Mouse (Mus musculus) thymus, postnatal 14 days (tissue): ENCODE results near the gene Ccl2.

Source experiments
- DNase-seq: peaks from one replicate; pipeline ENCODE4 v3.0.0; 2021

Ccl2 gene

DNA sequence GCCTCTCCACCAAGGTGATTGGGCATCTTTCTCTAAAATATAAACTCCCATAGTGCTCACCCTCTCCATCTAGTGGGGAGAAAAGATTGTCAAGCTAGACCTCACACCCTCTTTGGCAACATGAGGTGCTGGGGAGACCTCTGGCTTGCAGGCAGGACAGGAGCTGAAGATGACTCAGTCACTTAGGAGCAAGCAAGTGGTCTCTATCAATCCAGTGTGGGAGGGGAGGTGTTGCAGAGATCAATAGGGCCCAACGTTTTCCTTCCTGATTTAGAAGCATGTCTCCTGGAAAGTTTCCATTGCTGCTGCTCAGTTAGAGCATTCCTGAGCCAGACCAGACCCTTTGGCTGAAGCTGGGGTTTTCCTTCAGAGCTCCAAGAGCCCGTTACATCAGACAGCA is 3.2 kb downstream of the Ccl2 start, which contains the start of gene Gm17268:
Gene Gm17268, minus strand, starts transcription at position 28 of the 400 bp plus-strand sequence.
- no peak for DNase-seq

DNA sequence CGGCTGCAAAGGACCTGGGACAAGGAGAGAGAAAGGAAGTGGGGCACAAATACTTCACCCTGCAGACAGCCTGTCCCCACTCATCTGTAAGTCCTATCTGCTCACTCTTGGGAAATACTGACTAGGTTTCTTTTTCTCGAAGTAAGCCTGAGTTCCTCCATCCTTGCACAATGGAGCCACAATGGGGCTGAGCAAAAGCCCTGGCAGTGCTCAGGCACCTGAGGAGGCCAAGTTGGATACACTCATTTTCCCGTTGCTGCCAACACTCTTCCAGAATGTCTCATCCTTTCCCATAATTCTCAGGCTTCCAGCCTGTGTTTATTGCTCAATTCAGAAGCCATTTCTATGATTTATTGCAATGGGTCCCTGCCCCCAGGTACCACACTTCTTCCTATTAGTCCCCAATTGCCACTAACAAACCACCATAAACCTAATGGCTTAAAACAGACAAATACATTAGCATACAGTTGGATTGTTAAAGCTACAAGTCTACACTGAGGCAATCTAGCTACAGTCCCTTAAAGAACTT is 3.8 kb downstream of the Ccl2 start:
- DNase-seq = no peak

DNA sequence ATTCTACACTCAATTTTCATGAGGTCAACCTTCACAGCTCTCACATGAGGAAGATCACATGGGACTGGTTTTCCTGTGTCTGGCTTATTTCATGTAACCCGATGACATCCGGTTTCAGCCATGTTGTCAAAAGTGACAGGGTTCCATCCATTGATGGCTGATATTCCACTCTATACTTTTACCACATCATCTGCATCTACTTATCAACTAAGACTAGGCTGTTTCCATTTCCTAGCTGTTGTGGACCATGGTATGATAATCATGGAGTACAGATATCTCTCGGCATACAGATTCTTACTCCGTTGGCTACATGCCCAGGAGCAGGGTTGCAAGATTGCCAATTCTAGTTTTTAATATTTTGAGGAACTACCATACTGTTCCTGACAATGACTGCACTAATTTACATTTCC is 6.3 kb downstream of the Ccl2 start:
- no peak for DNase-seq

DNA sequence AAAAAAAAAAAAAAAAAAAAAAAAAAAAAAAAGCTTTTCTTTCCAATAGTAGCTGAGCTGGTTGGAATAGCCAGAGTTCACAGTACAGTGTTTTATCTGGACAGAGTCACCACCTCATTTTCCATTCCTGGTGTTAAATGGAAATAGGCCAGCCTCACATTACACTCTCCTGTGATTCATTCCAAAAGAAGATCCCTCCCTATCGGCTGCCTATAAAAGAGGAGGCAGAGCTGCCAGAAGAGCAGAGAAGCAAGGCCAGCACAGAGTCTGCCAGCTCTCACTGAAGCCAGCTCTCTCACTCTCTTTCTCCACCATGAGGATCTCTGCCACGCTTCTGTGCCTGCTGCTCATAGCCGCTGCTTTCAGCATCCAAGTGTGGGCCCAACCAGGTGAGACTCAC is 10.1 kb downstream of the Ccl2 start, which contains the start of gene Ccl7:
Gene Ccl7, plus strand, starts transcription at position 242 of the 400 bp plus-strand sequence.
- no peak for DNase-seq

DNA sequence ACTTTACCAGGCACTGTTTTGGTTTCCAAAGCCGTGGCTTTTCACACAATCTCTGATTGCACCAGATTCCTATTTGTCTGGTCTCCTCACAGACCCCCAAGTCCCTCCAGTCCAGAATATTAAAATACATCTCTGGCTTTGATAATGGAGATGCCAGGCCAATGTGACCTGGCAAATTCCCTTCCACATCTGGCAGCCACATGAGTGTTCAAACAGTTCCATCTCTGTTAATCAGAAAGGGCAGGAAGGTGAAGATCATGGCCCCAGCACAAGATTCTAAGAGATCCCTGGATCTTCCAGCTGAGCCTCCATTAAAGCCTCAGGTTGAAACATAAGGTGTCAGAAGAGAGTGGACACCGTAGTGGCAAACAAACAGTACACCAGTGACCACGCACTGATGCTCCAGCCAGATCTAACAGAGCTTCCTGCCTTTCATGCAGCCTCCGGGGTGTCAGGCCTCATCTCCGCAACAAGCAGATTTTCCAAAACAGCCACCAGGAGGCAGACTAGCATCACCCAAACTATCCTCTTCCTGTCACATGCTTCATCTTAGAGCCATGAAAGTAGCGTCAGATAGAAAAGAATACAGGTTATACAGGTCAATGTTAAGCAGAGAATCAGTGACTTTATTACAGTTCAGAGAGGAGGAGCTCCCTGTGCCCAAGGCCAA is 12.5 kb downstream of the Ccl2 start:
- DNase-seq = peak; percentile 51

DNA sequence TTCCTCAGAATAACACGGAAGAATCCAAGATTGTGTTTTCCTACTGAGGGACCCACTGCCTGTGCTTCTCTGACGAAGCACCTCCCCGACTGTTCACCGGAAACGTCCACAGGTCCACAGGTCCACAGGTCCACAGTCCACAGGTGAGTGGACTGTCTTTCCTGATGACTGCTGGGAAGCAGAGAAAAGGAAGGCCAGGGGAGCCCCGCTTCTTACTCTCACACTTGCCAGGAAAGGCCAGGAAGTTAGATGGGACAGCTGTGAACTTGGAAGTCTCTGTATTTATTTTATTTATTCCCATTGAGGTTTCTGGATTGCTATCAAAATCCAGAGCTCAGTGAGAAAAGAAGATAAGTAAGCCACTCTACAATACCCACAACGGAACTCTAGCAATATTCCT is 18.5 kb downstream of the Ccl2 start:
- no peak for DNase-seq

DNA sequence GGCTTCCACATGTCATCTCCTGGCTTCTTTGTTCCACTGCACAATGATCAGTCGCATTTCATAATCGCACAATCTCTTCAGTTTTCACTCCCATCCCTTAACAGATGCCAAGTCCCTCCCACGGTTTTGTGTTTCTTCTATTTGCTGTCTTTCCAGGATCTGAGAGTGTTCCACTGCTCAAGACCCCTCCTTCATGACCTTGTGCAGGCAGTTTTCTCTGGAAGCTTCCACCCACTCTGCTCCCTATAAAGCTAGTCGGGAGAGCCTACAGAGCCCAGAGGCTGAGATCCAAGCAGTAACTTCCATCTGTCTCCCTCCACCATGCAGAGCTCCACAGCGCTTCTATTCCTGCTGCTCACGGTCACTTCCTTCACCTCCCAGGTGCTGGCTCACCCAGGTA is 22.3 kb downstream of the Ccl2 start, which contains the start of gene Ccl11:
Gene Ccl11, plus strand, starts transcription at position 178 of the 400 bp plus-strand sequence.
- no peak for DNase-seq

DNA sequence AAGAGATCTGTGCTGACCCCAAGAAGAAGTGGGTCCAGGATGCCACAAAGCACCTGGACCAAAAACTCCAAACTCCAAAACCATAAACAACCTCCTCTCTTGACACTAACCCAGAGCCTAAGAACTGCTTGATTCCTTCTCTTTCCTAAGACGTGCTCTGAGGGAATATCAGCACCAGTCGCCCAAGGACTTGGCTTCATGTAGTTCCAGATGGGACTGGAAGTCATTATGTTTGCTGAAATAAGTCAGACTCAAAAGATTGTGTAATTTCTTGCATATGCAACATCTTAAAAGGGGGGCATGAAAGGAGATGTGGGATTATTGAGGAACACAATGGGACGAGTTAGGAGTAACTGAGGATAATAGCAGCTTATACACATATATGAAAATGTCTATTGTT is 26.9 kb downstream of the Ccl2 start:
- no peak for DNase-seq

DNA sequence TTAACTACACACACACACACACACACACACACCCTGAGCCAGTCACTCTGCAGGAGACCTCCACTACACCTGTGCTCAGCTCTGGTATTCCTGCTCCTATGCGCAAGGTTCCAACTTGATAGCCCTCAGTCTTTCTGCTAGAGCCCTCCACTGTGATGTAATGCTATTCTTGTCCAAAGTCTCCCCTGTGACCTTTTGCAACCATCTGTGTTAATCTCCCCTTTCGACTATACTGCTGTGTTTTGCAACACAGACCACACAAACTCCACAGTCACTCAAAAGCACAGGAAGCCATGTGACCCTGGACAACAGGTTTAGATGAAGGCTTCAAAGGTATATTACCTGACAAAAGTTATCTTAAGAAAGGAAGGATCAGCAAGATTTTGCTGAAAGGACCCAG is 28.1 kb downstream of the Ccl2 start:
- no peak for DNase-seq

DNA sequence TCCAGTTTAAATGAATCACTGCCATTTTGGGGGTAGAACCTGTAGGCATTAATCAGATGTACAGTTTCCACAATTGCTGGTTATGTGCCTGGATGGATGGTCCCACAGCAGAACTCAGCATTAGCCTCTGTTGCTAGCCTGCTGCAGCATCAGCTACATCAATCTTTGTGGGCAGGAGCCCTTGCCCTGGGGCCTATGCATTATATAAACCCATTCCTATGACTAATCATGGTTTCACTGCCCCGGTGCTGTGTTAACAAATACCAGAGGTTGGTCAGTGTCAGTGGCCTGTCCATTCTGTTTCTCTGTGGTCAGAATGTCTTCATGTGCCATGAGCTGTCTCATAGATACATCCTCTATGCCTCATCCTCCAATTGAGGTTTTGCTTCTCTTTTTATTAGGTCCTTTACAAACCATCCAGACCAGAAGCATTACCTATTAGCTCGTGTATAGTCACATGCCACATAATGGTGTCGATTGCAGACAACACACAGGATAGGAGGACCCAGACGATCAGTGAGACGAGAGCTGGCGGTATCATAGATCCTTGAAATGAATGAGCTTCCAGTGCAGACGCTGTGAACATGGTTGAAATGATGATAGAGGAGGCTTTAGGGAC is 31.7 kb downstream of the Ccl2 start:
- no peak for DNase-seq

DNA sequence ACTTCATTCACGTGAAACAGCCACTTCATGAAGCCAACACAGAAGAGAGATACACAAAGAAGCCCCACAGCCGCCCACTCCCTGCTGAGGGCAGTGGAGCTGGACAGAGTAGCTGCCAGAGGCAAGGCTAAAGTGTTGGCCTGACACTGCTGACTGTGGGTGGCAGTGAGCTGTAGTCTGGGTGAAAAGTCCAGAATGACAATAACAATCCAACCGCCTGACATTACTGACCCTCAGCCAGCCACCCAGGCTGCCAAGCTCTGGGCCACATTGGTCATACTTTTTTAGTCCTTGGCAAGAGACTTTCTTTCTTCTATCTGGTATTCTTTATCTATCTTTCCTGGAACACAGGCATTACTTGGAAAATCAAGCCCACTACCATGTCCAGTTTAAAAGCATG is 35.7 kb downstream of the Ccl2 start:
- no peak for DNase-seq

DNA sequence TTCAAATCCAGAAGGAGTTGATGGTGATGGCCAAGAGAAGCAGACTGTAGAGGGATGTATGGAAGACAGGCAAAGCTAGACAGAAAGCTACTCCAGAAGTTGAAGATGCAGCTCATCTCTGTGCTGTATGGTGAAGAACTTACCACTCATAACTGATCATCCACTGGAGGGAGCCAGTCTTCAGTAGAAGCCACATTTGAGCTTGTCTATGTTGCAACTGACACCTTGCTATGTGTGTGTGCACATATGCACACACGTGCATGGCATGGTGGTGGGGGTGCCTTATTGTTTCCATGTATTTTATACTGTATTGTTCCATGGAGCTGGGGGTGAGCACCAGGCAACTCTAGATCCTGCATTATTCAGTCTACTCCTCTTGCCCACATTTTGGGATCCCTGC is 37.0 kb downstream of the Ccl2 start:
- DNase-seq = no peak

DNA sequence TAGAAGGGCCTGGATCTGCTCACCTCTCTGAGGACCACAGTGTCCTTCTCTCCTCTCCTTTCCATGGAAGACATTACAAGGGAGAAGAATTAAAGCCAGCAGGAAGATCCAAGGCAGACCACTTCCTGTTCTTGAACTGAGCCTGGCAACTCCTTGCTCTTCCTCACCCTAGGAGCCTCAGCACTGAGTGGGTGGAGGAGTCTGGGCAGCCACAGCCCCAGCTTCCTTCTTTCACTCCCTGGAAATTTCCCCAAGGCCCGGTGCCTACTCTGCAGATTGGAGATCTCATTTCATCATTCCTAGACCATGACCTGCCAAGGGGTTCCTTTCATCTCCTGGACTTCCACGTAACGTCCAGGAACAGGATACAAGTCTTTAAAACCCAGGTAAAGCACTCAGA is 37.6 kb downstream of the Ccl2 start:
- no peak for DNase-seq

DNA sequence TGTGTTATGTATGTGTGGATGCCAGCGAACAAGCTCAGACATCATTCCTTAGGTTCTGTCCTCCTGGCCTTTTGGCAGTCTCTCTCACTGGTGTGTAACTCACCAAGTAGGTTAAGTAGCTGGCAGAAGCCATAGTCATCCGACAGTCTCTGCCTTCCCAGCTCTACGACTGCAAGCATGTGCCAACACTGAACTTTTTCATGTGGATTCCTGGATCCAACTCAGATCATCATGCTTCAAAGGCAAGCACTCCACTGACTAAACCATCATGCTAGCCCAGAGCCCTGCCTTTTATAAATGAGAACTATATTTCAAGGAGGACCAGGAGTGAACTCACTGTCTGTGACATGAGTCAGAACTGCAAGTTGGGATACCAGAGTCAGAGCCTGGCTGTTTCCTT is 38.3 kb downstream of the Ccl2 start:
- no peak for DNase-seq

DNA sequence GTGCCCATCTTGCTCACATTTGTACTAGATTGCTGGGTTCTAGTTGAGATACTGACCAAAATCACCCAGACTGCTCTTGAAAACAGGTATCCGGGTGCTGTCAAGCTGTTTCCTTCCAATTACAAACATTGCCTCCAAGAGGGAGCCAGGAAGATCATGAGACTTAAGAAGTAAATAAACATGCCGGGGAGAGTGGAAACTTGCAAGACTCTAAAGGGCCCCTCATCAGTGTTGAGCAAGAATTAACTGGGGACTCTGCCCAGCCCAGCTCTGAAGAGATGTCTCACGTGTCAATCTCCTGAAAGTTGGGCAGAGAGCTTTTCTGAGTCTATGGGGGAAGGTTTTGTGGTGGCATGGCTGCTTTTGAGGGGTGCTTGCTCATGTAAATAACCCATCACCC is 41.7 kb downstream of the Ccl2 start:
- no peak for DNase-seq

DNA sequence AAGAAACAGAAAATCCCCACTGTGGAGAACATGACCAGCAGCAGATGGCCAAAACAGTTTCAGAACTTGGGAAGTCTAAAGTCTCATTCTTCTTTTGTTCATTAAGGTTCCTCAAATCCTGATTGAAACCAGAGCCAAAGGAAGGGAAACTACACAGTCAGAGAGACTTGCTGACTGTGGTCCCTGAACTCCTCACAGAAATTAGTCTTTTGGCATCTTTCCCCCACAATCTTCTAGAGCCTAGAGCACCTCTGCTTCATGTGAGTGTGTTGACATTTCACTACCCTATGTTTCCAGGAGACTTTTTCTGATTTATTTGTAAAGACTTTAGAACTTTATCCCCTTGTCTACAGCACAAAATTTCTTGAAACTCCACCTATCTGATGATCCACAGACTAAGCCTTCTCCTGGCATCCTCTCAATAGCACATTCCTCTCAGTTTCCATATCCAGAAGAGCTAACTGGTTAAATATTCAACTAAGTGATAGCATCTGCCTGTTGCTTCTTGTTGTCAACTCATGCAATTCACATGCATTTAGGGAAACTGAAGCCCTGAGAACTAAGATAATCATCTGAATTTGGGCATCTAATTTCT is 42.9 kb downstream of the Ccl2 start:
- no peak for DNase-seq

DNA sequence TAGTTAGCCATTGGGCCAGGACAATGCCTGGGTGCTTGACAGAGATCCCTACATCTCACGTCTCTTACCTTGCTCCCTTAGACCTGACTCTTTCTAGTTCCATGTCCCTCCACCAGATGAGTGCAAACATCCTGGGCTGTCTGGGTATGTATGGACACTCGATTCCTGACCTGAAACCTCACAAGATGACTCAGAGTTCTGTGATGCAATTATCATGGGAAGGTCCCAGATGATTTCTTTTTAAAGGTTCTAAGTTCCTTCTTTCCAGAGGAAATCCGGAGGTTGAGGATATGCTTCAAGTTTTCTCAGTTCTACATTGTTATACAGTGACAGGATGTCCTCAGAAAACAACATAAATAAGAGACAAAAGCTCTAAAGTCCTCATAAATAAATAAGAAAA is 45.5 kb downstream of the Ccl2 start:
- no peak for DNase-seq

DNA sequence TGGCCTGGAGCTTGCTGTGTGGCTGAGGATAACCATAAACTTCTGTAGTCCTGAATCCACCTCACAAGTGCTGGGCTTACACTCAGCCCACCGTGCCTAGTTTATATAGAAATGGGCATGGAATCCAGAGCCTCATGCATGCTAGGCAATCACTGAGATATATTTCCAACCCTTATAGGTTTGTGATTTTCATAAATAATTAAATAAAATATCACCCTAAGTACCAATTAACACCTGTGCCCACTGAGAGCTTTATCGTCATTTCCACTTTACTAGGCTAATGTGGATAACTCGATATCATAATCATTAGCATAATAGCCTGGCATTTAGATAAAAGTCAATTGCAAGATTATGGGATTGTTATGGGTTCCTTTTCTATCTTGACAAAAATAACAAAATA is 49.0 kb downstream of the Ccl2 start:
- DNase-seq = no peak
